Mouse (Mus musculus): ENCODE measurements at regions not wholly inside any gene's neighbourhood (a gene's known extent, or its start where the extent isn't known, plus 50 kb on each side); places are given as distances from the start of the nearest gene placed in this dataset.

DNA sequence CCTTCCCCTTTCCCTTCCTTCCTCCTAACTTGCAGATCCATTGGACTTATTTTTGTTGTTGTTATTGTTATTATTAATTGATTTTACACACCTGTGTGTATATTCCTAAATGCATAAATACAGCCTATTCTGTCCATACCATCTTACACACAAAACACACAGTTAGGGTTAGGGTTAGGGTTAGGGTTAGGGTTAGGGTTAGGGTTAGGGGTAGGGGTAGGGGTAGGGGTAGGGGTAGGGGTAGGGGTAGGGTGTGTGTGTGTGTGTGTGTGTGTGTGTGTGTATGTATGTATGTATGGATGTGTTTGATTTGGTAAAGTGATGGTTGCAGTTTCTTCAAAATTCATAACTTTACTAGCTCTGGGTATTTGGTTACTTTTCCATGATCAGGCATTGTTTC lies 892.5 kb upstream of the Cdh18 start:
- no peak for TF ChIP-seq CTCF (IDR thresholded peaks at IDR 0.05)
- H3K27me3 ChIP-seq: no peaks in the 10 kb centered on the region
- ChIA-PET CTCF (no interaction called here), POLR2A (no interaction called here)
- DNase-seq (ENCODE audit: low read depth, low spot score): no peak
- no peak for ATAC-seq
- in situ Hi-C loops (cut with MboI; ENCODE audit: low pct_unique_long_range_greater_than_20kb): no loop called here

DNA sequence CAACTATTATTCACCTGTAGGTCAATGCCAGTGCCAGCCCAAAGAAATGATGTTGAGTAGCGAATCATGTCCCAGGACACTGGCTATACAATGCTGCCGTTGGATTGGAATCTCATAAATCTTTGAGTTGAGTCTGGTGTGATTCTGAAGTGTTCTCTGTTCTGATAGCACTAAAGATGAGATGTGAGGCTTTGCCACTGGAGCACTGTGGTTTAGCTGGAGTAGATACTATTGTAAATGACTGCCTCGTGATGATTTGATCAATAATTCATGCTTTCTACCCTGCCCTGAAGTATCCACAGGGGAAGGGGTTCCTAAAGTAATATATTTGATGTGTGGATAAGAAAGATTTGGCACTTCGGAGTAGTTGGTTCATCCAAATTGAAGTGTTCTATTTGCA lies 884.6 kb upstream of the Cdh18 start:
- DNase-seq (ENCODE audit: low read depth, low spot score) (no peak), ATAC-seq (no peak)
- CTCF ChIA-PET: no interaction called here
- no peak for TF ChIP-seq CTCF (IDR thresholded peaks at IDR 0.05)
- no peaks in the 10 kb centered on the region for H3K27me3 ChIP-seq
- in situ Hi-C loops (cut with MboI; ENCODE audit: low pct_unique_long_range_greater_than_20kb): no loop called here
- POLR2A ChIA-PET: no interaction called here

GRCm38 (mm10) chr15:21669760-21670159 lies 879.1 kb upstream of the Cdh18 start:
- POLR2A ChIA-PET: no interaction called here
- ATAC-seq (no peak), DNase-seq (ENCODE audit: low read depth, low spot score) (no peak)
- in situ Hi-C loops (cut with MboI; ENCODE audit: low pct_unique_long_range_greater_than_20kb): no loop called here
- no peak for TF ChIP-seq CTCF (IDR thresholded peaks at IDR 0.05)
- CTCF ChIA-PET: interaction anchor here (1.3 kb wide), 1 partner anchor 26 kb away, joined by 3 read pairs; no protein-coding TSS in a partner anchor
- no peaks in the 10 kb centered on the region for H3K27me3 ChIP-seq

- ChIA-PET POLR2A (no interaction called here), CTCF (no interaction called here)
- TF ChIP-seq CTCF (IDR thresholded peaks at IDR 0.05): no peak
- DNase-seq (ENCODE audit: low read depth, low spot score) (no peak), ATAC-seq (no peak)
- in situ Hi-C loops (cut with MboI; ENCODE audit: low pct_unique_long_range_greater_than_20kb): no loop called here
- H3K27me3 ChIP-seq: no peaks in the 10 kb centered on the region
Measured at GRCm38 (mm10) chr15:21684138-21684537, 864.7 kb upstream of the Cdh18 start.

Measured in Patski (cell line).